Mouse (Mus musculus): ENCODE results near the gene Eva1c. TPM values are rescaled to one million over a fixed set of nuclear protein-coding genes. Genes with fewer than 3 reads are reported as not detected.

The Eva1c gene
- total and polyA plus RNA-seq, 3 experiments, result 0.16 TPM; not detected in 2

DNA sequence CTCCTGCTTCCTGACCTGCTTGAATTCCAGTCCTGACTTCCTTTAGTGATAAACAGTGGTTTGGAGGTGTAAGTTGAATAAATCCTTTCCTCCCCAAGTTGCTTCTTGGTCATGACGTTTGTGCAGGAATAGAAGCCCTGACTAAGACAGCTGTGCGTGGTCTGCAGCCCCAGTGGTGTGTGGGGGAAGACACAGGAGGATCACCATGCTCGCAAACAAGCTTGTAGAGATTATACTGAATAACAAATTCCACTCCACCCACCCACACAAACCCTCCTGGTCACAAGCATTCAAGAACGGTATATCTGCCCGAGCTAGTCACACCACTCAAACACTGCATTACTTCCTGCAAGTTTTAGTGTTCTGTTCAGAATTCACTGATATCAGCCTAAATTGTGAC is 34.5 kb upstream of the Eva1c start:
- TF ChIP-seq POLR2AphosphoS5 (IDR thresholded peaks at IDR 0.05; ENCODE audit: insufficient replicate concordance, low read depth, low read length) (no peak), TAL1 (conservative IDR thresholded peaks at IDR 0.05; ENCODE audit: low read depth, low read length) (no peak), CTCF (IDR thresholded peaks at IDR 0.05; ENCODE audit: low read depth, low read length) (no peak), GATA2 (IDR thresholded peaks at IDR 0.05; ENCODE audit: borderline replicate concordance, low read depth, low read length) (no peak), GATA1 (IDR thresholded peaks at IDR 0.05; ENCODE audit: borderline replicate concordance, low read length) (no peak)
- H3K4me3 ChIP-seq (ENCODE audit: low read depth, low read length), result no peak overlapping the region
- H3K36me3 ChIP-seq (replicated peaks), result peaks cover 99% of the 10 kb centered on the region
- ATAC-seq (ENCODE audit: extremely low read depth, insufficient number of reproducible peaks, low FRiP score, poor library complexity, severe bottlenecking) (no peak), DNase-seq (ENCODE audit: low spot score) (no peak)
- H3K4me1 ChIP-seq (ENCODE audit: insufficient read depth, low read depth, low read length), result peaks cover 4% of the 10 kb centered on the region
- H3K27me3 ChIP-seq (ENCODE audit: insufficient read depth, low read length), result no peaks in the 10 kb centered on the region
- H3K9me3 ChIP-seq (replicated peaks), result no peaks in the 10 kb centered on the region

DNA sequence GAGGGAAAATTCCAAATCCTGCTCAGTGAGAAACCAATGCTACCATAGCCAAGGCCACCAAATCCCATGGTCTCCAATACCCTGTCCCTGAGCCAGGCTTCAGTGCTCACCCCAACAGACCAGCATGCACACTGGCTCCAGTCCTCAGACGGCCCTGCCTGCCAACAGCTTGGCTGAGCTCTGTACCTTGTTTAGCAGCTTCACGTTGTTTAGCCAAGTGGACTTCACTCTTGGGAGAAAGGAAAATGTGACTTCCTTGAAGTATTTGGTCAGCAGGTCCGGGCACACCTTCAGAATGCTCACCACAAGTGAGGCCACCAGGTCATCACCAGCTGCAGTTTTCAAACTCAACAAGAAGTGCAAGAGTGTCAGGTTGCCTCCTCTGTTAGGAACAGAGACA is 34.0 kb upstream of the Eva1c start:
- H3K36me3 ChIP-seq (replicated peaks), result peaks cover 99% of the 10 kb centered on the region
- peaks cover 4% of the 10 kb centered on the region for H3K4me1 ChIP-seq (ENCODE audit: insufficient read depth, low read depth, low read length)
- no peaks in the 10 kb centered on the region for H3K27me3 ChIP-seq (ENCODE audit: insufficient read depth, low read length)
- no peak for TF ChIP-seq GATA1 (IDR thresholded peaks at IDR 0.05; ENCODE audit: borderline replicate concordance, low read length)
- no peak for TF ChIP-seq GATA2 (IDR thresholded peaks at IDR 0.05; ENCODE audit: borderline replicate concordance, low read depth, low read length)
- no peak for TF ChIP-seq POLR2AphosphoS5 (IDR thresholded peaks at IDR 0.05; ENCODE audit: insufficient replicate concordance, low read depth, low read length)
- TF ChIP-seq TAL1 (conservative IDR thresholded peaks at IDR 0.05; ENCODE audit: low read depth, low read length), result no peak
- no peaks in the 10 kb centered on the region for H3K9me3 ChIP-seq (replicated peaks)
- no peak overlapping the region for H3K4me3 ChIP-seq (ENCODE audit: low read depth, low read length)
- ATAC-seq (ENCODE audit: extremely low read depth, insufficient number of reproducible peaks, low FRiP score, poor library complexity, severe bottlenecking), result no peak
- no peak for DNase-seq (ENCODE audit: low spot score)

DNA sequence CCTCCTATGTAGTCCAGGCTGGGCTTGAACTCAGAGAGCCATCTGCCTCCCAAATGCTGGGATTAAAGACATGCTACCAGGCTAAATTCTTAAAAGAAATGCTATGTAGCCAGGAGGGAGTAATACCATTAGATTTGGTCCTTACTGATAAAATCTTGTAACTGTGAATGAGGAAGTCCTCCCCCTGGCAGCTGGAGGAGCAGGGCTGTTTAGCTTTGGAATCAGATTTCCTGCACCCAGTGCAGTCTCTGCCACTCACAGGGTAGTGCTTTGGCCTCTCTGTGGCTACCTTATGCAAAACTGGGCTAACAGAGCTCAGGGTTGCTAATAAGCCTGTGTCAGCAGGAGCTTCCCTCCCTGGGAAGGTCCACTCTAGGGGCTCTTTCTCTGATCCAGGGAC is 31.8 kb upstream of the Eva1c start:
- H3K36me3 ChIP-seq (replicated peaks), result peaks cover 98% of the 10 kb centered on the region
- peaks cover 4% of the 10 kb centered on the region for H3K4me1 ChIP-seq (ENCODE audit: insufficient read depth, low read depth, low read length)
- no peak for DNase-seq (ENCODE audit: low spot score)
- no peak for TF ChIP-seq CTCF (IDR thresholded peaks at IDR 0.05; ENCODE audit: low read depth, low read length)
- TF ChIP-seq TAL1 (conservative IDR thresholded peaks at IDR 0.05; ENCODE audit: low read depth, low read length), result no peak
- no peak for TF ChIP-seq GATA2 (IDR thresholded peaks at IDR 0.05; ENCODE audit: borderline replicate concordance, low read depth, low read length)
- TF ChIP-seq GATA1 (IDR thresholded peaks at IDR 0.05; ENCODE audit: borderline replicate concordance, low read length), result no peak
- no peak for TF ChIP-seq POLR2AphosphoS5 (IDR thresholded peaks at IDR 0.05; ENCODE audit: insufficient replicate concordance, low read depth, low read length)
- ATAC-seq (ENCODE audit: extremely low read depth, insufficient number of reproducible peaks, low FRiP score, poor library complexity, severe bottlenecking), result peak; percentile 63
- H3K4me3 ChIP-seq (ENCODE audit: low read depth, low read length), result no peak overlapping the region
- no peaks in the 10 kb centered on the region for H3K9me3 ChIP-seq (replicated peaks)
- H3K27me3 ChIP-seq (ENCODE audit: insufficient read depth, low read length), result no peaks in the 10 kb centered on the region

DNA sequence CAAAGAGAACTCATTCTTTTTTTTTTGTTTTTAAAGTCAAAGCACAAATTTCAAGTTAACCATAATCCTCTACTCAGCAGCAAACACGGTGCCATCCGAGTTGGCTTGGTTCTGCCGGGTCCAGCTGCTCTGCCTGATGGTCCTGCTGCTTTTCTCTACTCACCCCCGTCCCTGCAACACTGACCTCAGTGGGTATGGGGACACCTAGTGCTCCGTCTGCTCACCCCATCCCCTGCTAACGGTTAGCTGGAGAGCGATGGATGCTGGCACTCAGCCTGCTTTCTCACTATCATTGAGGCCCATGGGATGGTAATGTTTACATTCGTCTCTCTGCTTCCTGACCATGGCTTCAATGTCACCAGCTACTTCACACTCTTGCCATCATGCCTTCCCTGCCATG is 28.1 kb upstream of the Eva1c start:
- H3K4me3 ChIP-seq (ENCODE audit: low read depth, low read length), result no peak overlapping the region

DNA sequence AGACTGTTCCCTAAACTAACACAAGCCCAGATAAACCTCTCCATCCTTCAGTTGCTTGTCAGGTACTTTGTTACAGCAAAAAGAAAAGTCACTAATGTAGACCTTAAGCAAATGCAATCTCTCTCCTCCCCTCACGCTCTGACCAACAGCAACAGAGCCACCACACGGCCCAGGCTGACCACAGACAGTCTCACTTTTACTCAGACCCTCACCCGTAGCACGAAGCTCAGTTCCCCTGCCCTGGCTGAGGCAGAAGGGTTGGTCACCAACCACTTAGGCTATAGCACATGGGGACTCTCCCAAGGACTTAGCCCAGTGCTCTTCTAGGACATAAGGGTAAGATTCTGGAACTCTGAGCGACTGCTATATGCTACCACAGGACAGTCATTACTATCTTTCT is 27.7 kb upstream of the Eva1c start:
- ATAC-seq (ENCODE audit: extremely low read depth, insufficient number of reproducible peaks, low FRiP score, poor library complexity, severe bottlenecking) (no peak), DNase-seq (ENCODE audit: low spot score) (no peak)
- Histone ChIP-seq H3K9me3 (replicated peaks) (no peaks in the 10 kb centered on the region), H3K27me3 (ENCODE audit: insufficient read depth, low read length) (no peaks in the 10 kb centered on the region), H3K4me3 (ENCODE audit: low read depth, low read length) (no peak overlapping the region), H3K4me1 (ENCODE audit: insufficient read depth, low read depth, low read length) (peaks cover 4% of the 10 kb centered on the region), H3K36me3 (replicated peaks) (peaks cover 95% of the 10 kb centered on the region)
- TF ChIP-seq GATA2 (IDR thresholded peaks at IDR 0.05; ENCODE audit: borderline replicate concordance, low read depth, low read length) (no peak), GATA1 (IDR thresholded peaks at IDR 0.05; ENCODE audit: borderline replicate concordance, low read length) (no peak), POLR2AphosphoS5 (IDR thresholded peaks at IDR 0.05; ENCODE audit: insufficient replicate concordance, low read depth, low read length) (no peak), TAL1 (conservative IDR thresholded peaks at IDR 0.05; ENCODE audit: low read depth, low read length) (no peak), CTCF (IDR thresholded peaks at IDR 0.05; ENCODE audit: low read depth, low read length) (no peak)

More for the DNA sequence above, 28.1 kb upstream of the Eva1c start:
- H3K36me3 ChIP-seq (replicated peaks), result peaks cover 95% of the 10 kb centered on the region
- H3K9me3 ChIP-seq (replicated peaks), result no peaks in the 10 kb centered on the region
- ATAC-seq (ENCODE audit: extremely low read depth, insufficient number of reproducible peaks, low FRiP score, poor library complexity, severe bottlenecking), result no peak
- DNase-seq (ENCODE audit: low spot score), result no peak
- H3K27me3 ChIP-seq (ENCODE audit: insufficient read depth, low read length), result no peaks in the 10 kb centered on the region
- TF ChIP-seq POLR2AphosphoS5 (IDR thresholded peaks at IDR 0.05; ENCODE audit: insufficient replicate concordance, low read depth, low read length) (no peak), CTCF (IDR thresholded peaks at IDR 0.05; ENCODE audit: low read depth, low read length) (no peak), TAL1 (conservative IDR thresholded peaks at IDR 0.05; ENCODE audit: low read depth, low read length) (no peak), GATA2 (IDR thresholded peaks at IDR 0.05; ENCODE audit: borderline replicate concordance, low read depth, low read length) (no peak), GATA1 (IDR thresholded peaks at IDR 0.05; ENCODE audit: borderline replicate concordance, low read length) (no peak)
- H3K4me1 ChIP-seq (ENCODE audit: insufficient read depth, low read depth, low read length), result peaks cover 4% of the 10 kb centered on the region

DNA sequence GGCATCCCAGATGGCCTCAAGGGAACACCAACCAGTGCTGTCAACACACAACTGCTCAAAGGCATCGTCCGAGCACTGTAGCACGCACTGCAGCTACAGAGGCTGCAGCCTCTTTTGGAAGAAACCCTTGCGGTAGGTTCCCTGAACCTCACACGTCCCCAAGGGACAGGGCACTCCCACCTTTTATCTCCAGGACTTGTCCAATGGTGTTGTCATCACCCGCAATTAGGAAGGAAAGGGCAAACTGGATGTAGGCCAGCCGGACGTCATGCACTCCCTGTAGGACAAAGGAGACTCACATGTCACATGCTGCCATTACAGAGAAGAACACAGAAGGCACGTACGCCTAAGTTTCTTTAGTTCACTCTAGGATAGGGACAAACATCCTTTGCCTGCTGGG is 26.7 kb upstream of the Eva1c start:
- H3K4me1 ChIP-seq (ENCODE audit: insufficient read depth, low read depth, low read length), result peaks cover under 1% of the 10 kb centered on the region
- no peak for TF ChIP-seq GATA1 (IDR thresholded peaks at IDR 0.05; ENCODE audit: borderline replicate concordance, low read length)
- TF ChIP-seq TAL1 (conservative IDR thresholded peaks at IDR 0.05; ENCODE audit: low read depth, low read length), result no peak
- TF ChIP-seq CTCF (IDR thresholded peaks at IDR 0.05; ENCODE audit: low read depth, low read length), result no peak
- no peak for TF ChIP-seq GATA2 (IDR thresholded peaks at IDR 0.05; ENCODE audit: borderline replicate concordance, low read depth, low read length)
- no peak for TF ChIP-seq POLR2AphosphoS5 (IDR thresholded peaks at IDR 0.05; ENCODE audit: insufficient replicate concordance, low read depth, low read length)
- H3K36me3 ChIP-seq (replicated peaks), result peaks cover 95% of the 10 kb centered on the region
- ATAC-seq (ENCODE audit: extremely low read depth, insufficient number of reproducible peaks, low FRiP score, poor library complexity, severe bottlenecking), result no peak
- H3K4me3 ChIP-seq (ENCODE audit: low read depth, low read length), result no peak overlapping the region
- no peak for DNase-seq (ENCODE audit: low spot score)
- no peaks in the 10 kb centered on the region for H3K27me3 ChIP-seq (ENCODE audit: insufficient read depth, low read length)
- H3K9me3 ChIP-seq (replicated peaks), result no peaks in the 10 kb centered on the region
